Mouse (Mus musculus): Measurements from ENCODE around the gene Lrrc29.

Lrrc29 gene

GRCm38 (mm10) chr8:105326141-105326672 is at the start of gene Lrrc29, which contains the start of gene Tmem208:
Gene Lrrc29 (minus strand): TSS chr8:105326278.
Gene Tmem208 (plus strand): TSS chr8:105326354.
- DNase-seq (ENCODE audit: low spot score in 2 of 2) = peak; percentile 94 to 95

- no peak for DNase-seq (ENCODE audit: low spot score in 2 of 2)
Observed at GRCm38 (mm10) chr8:105374513-105374966, 48.5 kb upstream of the Lrrc29 start.

GRCm38 (mm10) chr8:105373032-105373431 is 47.0 kb upstream of the Lrrc29 start, which contains the start of gene Plekhg4:
Gene Plekhg4 (plus strand): TSS chr8:105373274.
- no peak for DNase-seq (ENCODE audit: low spot score in 2 of 2)

- DNase-seq (ENCODE audit: low spot score in 2 of 2) = no peak
Observed at GRCm38 (mm10) chr8:105372473-105372872, 46.4 kb upstream of the Lrrc29 start.

- DNase-seq (ENCODE audit: low spot score in 2 of 2) = no peak
Observed at GRCm38 (mm10) chr8:105367107-105367506, 41.0 kb upstream of the Lrrc29 start.

GRCm38 (mm10) chr8:105361751-105362702 is 35.9 kb upstream of the Lrrc29 start:
- DNase-seq (ENCODE audit: low spot score in 2 of 2) = no peak

GRCm38 (mm10) chr8:105359646-105360045 is 33.6 kb upstream of the Lrrc29 start:
- DNase-seq (ENCODE audit: low spot score in 2 of 2) = no peak

- no peak for DNase-seq (ENCODE audit: low spot score in 2 of 2)
Observed at GRCm38 (mm10) chr8:105359208-105359607, 33.1 kb upstream of the Lrrc29 start.

- no peak for DNase-seq (ENCODE audit: low spot score in 2 of 2)
Observed at GRCm38 (mm10) chr8:105356681-105357080, 30.6 kb upstream of the Lrrc29 start.

- no peak for DNase-seq (ENCODE audit: low spot score in 2 of 2)
Observed at GRCm38 (mm10) chr8:105355179-105356024, 29.3 kb upstream of the Lrrc29 start.

- DNase-seq (ENCODE audit: low spot score in 2 of 2) = no peak
Observed at GRCm38 (mm10) chr8:105354549-105354948, 28.5 kb upstream of the Lrrc29 start.

GRCm38 (mm10) chr8:105353583-105354135 is 27.6 kb upstream of the Lrrc29 start:
- DNase-seq (ENCODE audit: low spot score in 2 of 2) = no peak

- DNase-seq (ENCODE audit: low spot score in 2 of 2) = peak in 1 of 2 experiments; percentile 34
Observed at GRCm38 (mm10) chr8:105350186-105350585, 24.1 kb upstream of the Lrrc29 start.

- DNase-seq (ENCODE audit: low spot score in 2 of 2) = no peak
Observed at GRCm38 (mm10) chr8:105349096-105349771, 23.2 kb upstream of the Lrrc29 start.

- peak in 1 of 2 experiments; percentile 32 for DNase-seq (ENCODE audit: low spot score in 2 of 2)
Observed at GRCm38 (mm10) chr8:105348450-105349095, 22.5 kb upstream of the Lrrc29 start, which contains the start of gene Slc9a5. Gene Slc9a5 (plus strand): TSS chr8:105348843.

- DNase-seq (ENCODE audit: low spot score in 2 of 2) = peak; percentile 84 to 88
Observed at GRCm38 (mm10) chr8:105347428-105348221, 21.5 kb upstream of the Lrrc29 start, which contains the start of gene Fhod1. Gene Fhod1 (minus strand): TSS chr8:105347953.

GRCm38 (mm10) chr8:105346611-105347427 is 20.7 kb upstream of the Lrrc29 start:
- DNase-seq (ENCODE audit: low spot score in 2 of 2) = peak in 1 of 2 experiments; percentile 38

Measured in right cerebral cortex, postnatal 36 days (tissue).